Mouse (Mus musculus): ENCODE measurements at regions not wholly inside any gene's neighbourhood (a gene's known extent, or its start where the extent isn't known, plus 50 kb on each side); places are given as distances from the start of the nearest gene placed in this dataset.

DNA sequence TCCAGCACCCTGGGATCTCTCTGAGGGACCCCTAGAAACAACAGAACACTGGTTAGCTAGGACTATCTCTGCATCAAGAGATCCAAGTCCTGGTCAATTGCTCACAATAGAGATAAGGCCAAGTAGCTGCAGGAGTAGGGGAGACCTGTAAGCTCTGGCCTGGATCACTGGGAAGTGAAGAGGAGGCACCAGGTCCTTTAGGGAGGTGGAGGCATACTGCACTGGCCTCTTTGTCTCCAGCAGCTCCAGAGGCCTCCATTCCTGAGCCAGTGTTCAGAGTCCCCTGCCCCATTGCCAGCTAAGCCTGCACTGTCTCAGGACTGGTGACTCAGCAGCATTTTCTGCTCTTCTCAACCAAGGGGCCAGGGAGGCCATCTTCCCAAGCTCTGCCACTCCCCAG lies 262.3 kb upstream of the Gm4791 start:
- DNase-seq, result no peak

DNA sequence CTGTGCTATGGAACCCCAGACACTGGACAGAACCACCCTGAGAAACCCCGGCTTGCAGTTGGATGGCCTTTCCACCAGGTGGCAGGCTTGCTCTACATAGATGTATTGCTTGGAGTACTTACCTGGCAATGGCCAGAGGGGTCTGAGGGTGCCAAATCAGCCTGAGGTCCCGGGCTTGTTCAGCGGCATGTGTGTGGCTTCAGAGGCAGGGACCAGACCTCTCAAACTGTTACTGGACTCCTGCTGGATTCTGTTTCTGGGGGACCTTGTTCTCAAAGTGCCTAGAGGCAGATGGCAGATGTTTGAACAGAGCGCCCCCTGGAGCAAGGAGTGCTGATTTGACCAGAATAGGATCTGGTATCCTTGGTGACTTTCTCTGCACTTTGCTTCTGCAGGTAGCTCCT lies 262.9 kb upstream of the Gm4791 start:
- peak; percentile 90 for DNase-seq

DNA sequence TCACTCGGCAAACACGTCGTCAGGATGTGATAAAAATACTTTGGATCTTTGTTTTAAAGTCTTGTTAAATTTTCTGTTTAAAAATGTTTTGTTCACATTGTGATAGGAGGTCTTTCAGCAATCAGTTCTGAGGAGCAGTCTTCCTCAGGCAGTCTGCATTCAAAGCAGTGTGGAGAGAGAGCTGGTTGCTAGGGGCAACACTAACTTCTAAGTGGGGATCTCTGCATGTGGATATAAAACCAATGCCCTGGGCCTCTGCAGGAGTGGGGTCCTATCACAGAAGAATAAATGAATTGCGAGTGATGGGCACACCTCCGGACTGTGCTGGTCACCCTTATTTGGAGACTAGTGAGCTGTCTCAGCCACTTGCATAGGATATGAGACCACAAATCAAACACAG lies 270.1 kb upstream of the Gm4791 start:
- no peak for DNase-seq

DNA sequence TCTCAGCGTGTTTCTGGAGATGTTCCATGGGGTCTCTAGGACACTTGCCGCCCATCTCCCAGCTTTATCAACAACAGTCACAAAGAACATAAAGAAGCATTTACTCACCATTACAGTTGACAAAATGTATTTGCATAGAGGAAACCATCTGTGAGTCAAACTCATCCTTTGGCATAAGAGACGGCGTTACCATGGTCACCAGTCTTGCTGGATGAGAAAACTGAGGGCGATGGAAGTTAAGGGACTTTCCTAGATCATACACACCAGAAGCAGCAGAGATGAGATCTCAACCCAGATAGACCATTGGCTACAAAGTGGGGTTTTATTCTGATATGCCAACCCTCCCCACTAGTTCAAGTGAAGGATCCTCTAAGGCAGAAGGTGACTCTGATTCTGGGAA lies 274.3 kb upstream of the Gm4791 start:
- no peak for DNase-seq

DNA sequence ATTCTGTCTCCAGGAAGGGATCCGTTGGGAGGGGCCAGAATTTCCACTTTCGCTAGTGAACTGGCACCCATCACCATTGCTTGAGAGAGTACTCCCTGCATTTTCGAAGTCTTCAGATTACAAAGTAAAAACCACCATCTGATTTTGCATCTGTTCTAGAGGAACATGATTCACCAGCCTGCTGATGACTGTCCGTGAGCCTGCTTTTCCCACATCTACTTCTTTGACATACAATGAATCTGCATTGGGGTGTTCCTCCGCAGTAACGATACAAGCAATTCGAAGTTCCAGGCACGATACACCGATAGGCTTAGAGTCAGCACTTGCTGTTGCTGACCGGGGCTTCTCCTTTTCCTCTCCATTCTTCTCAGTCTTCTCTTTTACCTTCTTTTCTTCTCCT lies 285.1 kb upstream of the Gm4791 start:
- DNase-seq, result no peak

DNA sequence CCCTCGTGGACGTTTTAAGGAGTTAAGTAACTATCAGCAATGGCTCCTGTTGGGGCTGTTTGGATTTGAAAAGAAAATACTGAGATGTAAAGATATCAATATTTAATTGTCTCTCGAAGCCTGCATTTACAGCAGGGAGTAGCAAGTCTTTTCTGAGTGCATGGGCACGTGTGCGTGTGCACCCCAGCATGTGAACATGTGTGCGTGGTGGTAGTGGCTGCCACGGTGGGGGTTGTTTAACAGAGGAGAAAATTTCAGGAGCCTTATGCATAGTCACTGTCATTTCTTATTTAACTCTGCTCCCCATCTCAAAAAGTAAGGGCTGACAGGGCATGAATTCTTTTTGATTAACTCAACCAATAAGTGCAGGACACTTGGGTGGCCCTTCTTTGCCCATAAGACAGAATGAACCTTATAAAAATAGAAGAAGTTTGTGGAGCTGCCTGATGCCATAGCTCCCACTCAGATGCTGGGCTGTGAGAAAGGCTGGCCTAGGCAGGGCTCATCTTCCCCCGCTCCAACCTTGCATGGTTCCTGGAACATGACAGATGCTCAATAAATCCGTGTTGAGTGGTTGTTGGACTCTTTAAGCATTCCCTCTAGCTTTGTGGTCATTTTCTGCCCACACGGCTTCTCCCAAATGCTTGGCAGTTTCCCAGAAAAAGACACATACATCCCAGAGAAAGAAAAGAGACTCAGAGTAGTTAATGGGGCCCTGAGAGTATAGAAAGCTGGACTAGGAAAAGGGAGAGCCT lies 294.2 kb upstream of the Gm4791 start:
- DNase-seq, result no peak

DNA sequence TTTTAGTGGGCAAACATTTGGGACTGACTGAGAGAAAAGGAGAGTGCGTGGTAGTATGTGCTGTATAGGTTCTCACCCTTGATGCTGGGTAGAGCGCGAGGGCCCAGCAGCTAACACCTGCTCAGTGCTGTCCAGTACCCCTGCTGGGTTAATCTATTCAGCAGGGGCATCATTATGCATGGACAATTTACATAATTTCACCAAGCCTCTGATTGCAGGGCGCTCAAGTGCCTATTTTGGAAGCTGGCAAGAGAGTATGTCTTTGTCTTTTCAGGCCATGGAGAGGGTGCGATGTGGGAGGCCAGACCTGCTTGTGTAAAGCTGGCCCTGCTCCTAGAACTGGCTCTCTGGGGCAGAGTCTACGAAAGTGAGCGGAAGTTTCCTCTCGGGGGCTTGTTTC lies 294.9 kb upstream of the Gm4791 start:
- DNase-seq, result no peak

DNA sequence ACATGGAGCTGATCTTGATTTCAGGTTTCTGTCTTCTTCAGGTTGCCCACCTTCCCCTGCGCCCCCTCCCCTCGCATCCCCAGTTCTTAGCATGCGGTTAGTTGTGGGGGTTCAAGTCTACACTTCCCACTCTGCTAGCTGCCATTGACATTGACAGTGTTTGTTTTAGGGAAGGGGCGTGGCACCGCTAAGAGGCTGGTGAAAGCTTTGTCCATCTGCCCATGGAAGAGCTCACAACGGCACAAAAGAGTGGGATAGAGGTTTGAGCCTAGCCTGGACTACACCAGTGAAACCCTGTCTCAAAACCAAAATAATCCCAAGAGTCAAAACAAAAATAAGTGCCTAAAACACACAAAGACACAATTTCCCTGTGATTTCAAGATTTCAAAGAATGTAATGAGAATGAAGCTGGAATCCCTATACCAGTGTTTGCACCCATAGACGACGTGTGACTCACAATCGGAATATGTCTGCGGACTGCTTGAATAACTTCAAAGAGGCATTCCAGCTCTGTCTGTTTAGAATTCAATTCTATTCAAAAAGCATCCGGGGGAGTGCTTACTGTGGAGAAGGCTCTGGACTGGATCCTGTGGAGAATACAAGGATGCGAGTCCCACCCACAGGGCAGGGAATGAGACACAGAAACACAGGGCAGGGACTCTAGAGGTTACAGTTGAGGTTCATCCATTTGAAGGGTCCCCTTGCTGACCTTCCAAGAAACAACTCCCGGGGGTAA lies 295.5 kb upstream of the Gm4791 start:
- no peak for DNase-seq

DNA sequence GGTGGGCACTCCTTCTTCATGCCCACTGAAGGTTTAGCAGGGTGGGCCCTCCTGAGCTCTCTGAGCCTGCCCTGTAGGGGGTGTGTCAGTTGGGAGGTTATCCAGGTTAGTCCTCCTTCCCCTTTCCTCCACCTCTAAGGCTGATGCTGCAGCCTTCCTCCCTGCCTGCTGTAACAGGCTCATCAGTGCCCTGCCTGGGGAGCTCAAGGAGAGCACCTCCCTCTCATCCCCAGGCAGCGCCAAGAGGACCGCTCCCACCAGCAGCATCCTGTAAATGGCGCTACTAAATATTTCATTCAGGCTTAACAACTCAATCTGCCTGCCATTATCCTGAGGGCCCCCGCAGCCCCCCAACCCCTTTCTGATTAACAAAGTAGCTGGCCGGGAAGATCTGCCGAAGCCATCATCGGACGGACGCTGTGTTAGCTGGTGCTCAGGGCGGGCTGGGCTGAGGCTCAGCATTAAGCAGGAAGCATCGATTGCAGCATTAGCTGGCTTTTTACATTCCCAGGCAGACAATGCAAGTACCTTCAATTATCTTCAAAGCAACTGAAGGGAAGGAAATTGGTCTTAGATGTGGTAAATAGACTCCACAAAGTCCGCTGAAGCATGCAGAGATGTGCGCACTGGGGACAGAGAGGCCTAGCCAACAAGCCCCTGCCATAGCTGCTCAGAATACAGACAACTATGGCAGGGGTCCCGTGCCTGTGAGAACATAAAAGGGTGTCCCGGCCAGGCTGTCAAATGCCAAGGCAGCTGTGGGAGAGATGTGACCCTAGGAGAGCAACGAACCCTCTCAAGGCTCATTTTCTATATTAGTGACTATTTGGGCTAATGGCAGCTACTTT lies 296.3 kb upstream of the Gm4791 start:
- DNase-seq, result no peak

DNA sequence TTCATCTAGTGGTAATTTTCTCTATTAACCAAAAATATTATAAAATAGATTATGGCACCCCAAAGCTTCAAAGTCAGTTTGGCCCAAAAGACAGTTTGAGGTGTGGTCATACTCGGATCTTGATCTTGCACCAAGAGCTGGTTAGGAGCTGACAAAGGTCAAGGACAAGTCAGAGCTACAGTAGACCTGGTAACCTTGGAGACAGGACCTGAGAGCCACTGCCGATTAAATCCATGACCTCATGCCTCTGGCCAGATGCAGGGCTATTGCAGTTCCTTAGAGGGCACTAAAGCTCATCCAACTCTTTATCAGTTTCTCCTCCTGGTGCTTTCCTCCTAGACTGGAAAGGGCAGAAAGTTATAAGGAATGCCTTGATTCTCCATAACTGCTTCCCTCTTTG lies 302.4 kb upstream of the Gm4791 start:
- no peak for DNase-seq

DNA sequence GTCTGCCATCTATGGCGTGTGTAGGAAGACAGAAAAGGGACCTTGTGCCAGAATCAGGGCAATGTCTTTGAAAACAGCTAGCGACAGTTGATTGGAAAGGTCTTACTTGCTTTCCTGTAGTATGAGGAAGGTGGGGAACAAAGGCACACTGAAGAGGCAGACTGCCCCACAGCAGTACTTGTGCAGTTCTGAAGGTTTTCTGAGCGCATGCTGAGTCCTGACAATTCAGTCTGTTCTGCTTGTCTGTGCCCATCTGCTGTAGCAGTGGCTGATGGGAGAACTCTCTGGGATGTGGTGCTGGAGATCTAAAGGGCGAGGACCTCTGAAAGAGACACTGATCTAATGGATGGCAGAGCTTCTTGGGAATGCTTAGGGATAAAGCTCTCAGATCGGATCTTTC lies 309.2 kb upstream of the Gm4791 start:
- no peak for DNase-seq

DNA sequence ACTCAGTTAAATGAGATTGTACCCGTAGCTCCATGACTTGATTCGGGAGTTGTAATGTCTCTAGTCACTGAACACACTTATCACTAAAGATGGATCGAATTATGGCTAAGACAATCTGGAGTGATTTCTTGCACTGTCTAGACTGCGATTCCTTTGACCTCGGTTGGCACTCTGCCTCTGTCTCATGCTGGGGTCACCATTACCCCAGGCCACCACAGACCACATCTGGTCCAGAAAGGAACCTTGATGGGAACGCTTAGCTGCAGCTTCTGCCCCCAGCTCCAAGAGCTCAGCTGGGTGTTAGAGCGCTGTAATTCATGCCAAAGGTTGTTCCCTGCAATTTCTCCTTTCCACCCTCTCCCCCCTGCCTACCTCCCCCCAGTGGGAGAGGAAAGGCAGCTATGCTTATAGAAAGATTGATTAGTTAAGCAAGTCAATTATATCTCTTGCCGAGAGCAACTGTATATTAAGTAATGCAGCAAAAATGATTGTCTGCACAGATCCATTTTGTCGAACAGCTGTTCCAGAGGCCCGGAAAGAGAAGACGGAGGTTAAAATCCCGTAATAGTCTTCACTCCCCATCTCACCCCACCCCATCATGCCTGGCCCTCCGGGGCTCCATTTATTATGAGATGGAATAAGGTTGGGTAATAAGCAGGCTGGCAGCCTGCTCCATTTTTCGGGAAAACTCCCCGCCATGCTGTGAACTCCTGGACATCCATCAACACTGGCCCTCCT lies 314.3 kb upstream of the Gm4791 start:
- no peak for DNase-seq

DNA sequence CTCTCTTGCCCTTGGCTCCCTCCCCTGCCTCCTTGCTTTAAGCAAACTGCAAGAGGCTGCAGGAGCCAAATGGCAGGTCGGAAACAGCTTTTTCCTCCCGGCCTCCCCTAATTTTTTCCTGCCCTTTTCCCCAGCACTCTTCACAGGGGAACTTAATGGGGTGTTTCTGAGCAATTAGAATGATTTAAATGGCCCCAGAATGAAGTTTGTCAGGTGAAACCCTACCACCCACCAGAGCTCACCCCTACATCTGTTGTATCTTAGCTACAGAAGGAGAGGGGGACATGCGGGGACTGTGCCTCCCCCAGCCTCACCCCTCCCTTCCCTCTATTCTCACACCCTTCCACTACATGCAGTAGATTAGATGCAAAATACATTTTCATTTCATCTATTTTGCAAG lies 326.5 kb upstream of the Gm4791 start:
- DNase-seq, result no peak

DNA sequence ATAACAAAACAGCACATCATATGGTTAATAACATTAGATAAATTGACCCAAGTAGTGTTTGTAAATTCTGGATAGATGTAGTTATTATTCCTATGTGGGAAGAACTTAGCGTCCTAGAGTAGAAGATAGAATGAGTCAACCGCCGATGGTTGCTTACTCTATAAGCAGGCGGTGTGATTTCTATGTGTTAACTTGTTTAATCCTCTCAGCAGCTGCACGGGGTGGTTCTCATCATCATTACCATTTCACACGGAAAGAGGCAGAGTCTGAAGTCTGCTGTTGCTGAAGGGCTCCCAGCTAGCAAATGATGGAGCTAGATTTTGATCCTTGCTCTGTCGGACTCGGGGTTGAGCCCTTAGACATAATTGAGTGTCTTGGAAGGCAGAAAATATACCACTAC lies 334.6 kb upstream of the 4931429L15Rik start:
- DNase-seq, result no peak

DNA sequence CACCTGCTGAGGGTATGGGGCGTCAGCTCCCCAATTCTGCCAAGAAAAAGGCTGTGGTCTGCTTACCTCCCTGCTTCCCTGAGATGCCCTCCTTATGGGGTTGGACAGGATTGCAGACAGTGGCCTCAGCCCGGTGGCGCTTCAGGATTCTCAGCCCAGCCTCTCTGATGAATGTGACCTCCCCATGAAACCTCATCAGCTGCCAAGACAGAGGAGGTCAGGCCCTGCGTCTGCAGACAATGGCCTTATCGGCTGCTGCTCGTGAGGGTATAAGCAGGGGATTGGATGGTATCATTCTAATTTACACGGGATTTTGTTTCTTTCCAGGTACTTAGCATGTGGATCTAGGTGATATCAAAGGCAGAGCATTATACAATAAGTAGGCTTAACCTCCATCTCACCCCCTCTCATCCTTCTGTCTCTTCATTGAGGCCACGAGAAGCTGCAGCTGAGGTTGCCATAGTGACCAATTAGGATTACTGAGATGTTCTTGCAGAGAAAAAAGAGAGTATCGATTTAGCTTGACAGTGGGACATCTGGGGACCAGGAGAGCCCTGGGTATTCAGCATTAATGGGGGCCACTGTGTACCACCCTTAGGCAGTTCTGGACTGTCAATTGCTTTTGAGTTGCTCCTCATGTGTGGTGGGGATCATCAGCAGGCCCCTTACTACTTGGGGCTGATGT lies 327.6 kb upstream of the 4931429L15Rik start:
- DNase-seq, result no peak

DNA sequence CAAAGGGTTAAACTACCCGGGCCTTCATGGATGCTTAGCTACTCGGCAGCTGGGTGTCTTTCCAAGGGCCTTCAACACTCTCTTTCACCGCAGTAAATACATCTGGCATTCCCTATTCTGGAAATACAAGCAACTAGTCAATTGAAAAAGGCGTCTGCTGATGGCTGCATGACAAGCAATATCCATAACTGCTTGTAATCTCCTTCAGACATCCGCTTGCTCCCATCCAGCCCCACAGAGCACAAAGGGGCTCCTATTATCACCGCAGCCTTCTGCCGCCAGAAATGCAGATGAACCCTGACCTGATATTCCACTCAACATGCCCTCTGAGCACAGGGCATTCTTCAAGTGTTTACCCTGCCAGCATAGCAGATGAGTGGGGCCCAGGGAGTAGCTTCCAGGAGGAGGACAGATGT lies 325.7 kb upstream of the 4931429L15Rik start:
- no peak for DNase-seq

DNA sequence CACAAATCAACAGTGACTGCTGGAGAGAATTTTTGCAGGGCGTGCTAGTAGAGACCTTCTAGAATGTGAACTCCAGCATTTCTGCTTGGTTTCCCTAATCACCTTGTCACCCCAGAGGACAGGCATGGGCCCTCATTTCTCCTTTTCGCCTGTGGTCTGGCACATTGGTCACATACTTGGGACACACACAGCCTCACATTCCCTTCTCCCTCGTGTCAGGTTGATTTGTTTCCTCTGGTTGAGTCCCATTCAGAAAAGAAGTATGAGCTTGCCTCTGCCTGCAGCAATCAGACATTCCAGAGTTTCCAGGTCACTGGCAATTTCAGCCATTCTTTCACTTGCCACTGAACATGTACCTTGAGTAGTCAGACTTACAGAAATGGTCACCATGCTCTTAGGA lies 323.8 kb upstream of the 4931429L15Rik start:
- no peak for DNase-seq

DNA sequence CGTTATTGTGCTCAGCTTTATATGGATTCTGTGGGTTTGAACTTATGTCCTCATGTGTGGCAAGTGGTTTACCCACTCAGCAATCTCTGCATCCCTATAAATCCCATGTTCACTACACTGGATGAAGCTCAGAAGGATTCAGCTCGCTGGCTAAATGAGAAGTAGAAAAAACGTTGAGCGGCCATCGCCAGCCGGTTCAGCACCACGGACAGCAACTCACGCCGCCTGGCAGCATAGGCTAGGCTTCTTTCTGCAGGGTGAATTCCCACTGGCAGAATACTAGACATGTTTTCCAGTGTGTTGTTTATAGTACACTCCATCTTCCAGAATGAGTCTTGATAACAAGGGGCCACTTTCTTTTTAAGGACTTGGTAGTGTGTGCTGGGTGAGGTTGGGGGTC lies 322.9 kb upstream of the 4931429L15Rik start:
- DNase-seq, result peak; percentile 73

DNA sequence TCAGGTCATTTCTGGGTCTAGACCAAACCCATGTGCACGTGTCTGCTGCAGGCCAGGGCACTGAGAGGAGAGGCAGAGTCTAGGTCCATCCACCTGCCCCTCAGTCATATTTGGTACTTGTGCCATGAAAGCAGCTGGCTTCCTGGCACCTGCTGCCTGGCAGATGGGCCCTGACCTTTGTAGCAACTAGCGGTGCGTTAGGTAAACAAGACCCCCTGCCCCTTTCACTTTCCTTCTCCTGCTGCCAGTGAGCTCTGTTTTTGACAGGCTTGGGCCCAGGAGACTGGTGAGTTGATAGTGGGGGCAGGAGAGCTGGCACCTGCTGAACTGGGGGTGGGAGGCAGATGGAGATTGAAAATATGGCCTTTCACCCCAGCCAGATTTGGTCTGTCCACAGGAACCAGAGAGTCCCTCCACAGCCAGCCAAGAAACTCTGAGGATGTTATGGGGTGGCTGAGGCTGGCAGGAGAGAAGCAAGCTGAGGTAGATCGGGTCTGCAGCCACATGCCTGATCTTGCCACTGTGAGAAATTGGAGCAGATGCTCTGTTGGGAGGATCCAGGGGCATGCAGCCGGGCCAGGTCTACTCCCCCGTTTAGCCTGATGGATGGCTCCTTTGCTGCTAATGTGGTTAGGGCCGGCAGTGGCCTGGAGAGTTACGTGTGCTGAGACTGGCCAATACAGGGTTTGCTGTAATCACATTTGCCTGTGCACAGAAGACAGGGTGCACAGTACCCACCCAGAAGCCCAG lies 316.6 kb upstream of the 4931429L15Rik start:
- DNase-seq, result no peak

DNA sequence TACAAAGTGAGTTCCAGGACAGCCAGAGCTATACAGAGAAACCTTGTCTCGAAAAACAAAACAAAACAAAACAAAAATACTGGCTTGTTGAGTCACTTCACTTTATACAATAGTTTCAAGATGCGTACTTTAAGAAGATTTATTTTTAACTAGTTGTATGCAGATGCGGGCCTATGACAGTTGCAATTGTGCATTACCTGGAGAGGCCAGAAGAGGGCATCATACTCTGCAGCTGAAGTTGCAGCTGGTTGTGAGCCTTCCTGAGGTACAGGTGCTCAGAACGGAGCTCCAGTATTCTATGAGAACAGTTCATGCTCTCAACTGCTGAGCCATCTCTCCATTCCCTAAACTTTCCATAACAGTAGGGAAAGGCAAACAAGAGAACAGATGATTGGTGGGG lies 314.2 kb upstream of the 4931429L15Rik start:
- no peak for DNase-seq

DNA sequence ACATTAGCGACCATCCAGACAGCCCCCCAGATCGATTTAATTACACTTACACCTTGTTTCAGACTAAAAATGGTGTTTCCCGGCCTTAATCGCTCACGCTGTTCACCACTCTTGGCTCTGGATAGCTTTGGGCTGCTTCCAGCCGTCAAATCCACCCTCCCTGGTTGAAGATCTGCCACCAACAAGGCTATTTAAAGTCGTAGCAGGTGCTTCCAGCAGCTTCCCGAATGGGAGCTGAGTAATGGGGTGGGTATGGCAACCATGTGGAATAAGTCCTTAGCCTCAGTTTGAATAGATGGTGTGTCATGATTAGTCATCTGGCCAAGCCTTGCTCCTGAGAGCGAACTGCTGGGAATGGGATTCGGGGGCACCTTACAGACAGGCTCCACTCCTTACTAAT lies 312.8 kb upstream of the 4931429L15Rik start:
- DNase-seq, result peak; percentile 34

Measured in heart, postnatal 4 days (tissue).